Mouse (Mus musculus) frontal cortex, postnatal 25 days (tissue): ENCODE data around the gene Ston2.
A peak's percentile ranks its signal among the peaks of the same experiment; 100 is the strongest.

Experiments used
- DNase-seq, 2 experiments: peaks; one replicate each; pipeline ENCODE4 v3.0.0; 2022; ENCODE audit warnings: low spot score in 2 of 2

The Ston2 gene

GRCm38 (mm10) chr12:91787959-91788437 is at the start of gene Ston2:
Gene Ston2, minus strand, starts transcription at chr12:91788387.
- DNase-seq = no peak

GRCm38 (mm10) chr12:91837401-91838065 is 49.3 kb upstream of the Ston2 start:
- no peak for DNase-seq

- no peak for DNase-seq
Observed at GRCm38 (mm10) chr12:91833939-91834333, 45.7 kb upstream of the Ston2 start.

GRCm38 (mm10) chr12:91833237-91833938 is 45.2 kb upstream of the Ston2 start:
- no peak for DNase-seq

GRCm38 (mm10) chr12:91831410-91831809 is 43.2 kb upstream of the Ston2 start:
- no peak for DNase-seq

- no peak for DNase-seq
Observed at GRCm38 (mm10) chr12:91820461-91820860, 32.3 kb upstream of the Ston2 start.

- peak in 1 of 2 experiments; percentile 1 for DNase-seq
Observed at GRCm38 (mm10) chr12:91818726-91819125, 30.5 kb upstream of the Ston2 start.

GRCm38 (mm10) chr12:91815990-91816389 is 27.8 kb upstream of the Ston2 start:
- peak in 1 of 2 experiments; percentile 32 for DNase-seq

- DNase-seq = no peak
Observed at GRCm38 (mm10) chr12:91815552-91815951, 27.4 kb upstream of the Ston2 start.

- no peak for DNase-seq
Observed at GRCm38 (mm10) chr12:91808911-91809310, 20.7 kb upstream of the Ston2 start.

GRCm38 (mm10) chr12:91807761-91808160 is 19.6 kb upstream of the Ston2 start:
- no peak for DNase-seq

GRCm38 (mm10) chr12:91807095-91807494 is 18.9 kb upstream of the Ston2 start:
- no peak for DNase-seq

GRCm38 (mm10) chr12:91804262-91804661 is 16.1 kb upstream of the Ston2 start:
- DNase-seq = no peak

GRCm38 (mm10) chr12:91803207-91803932 is 15.2 kb upstream of the Ston2 start:
- DNase-seq = peak in 1 of 2 experiments; percentile 31

- DNase-seq = no peak
Observed at GRCm38 (mm10) chr12:91802586-91803206, 14.5 kb upstream of the Ston2 start.

- no peak for DNase-seq
Observed at GRCm38 (mm10) chr12:91800861-91801385, 12.7 kb upstream of the Ston2 start.

- no peak for DNase-seq
Observed at GRCm38 (mm10) chr12:91799821-91800335, 11.7 kb upstream of the Ston2 start.

GRCm38 (mm10) chr12:91799379-91799773 is 11.2 kb upstream of the Ston2 start:
- DNase-seq = no peak

- no peak for DNase-seq
Observed at GRCm38 (mm10) chr12:91798720-91799378, 10.7 kb upstream of the Ston2 start.

GRCm38 (mm10) chr12:91796774-91797173 is 8.6 kb upstream of the Ston2 start:
- DNase-seq = no peak

- DNase-seq = no peak
Observed at GRCm38 (mm10) chr12:91793266-91793665, 5.1 kb upstream of the Ston2 start.
